ENCODE assay signal across 24 mouse cellular contexts in genomic region chr12:16768251-16768650, GRCm38 (mm10). TPM values are rescaled to one million over a fixed set of nuclear protein-coding genes. Genes with fewer than 3 reads are reported as not detected.
A peak's percentile ranks its signal among the peaks of the same experiment; 100 is the strongest.
DNase-seq lines count a peak whose midpoint lies in the region; ATAC-seq and TF ChIP-seq lines count a peak whose summit lies in the region.
"Had no signal": no experiment of that assay in that cellular context is flagged by ENCODE, and none has a peak within 500 bp of the region (broad histone marks: within the 10 kb centered on the region; RNA-seq: fewer than 3 reads in every experiment).

No protein-coding gene starts in this region.

- no peak overlapping the region for H3K4me2 ChIP-seq in kidney, embryonic 15.5 days
- H3K4me2 ChIP-seq: embryonic facial prominence, embryonic 12.5 days; embryonic facial prominence, embryonic 15.5 days; heart, embryonic 12.5 days; heart, embryonic 15.5 days; hindbrain, embryonic 13.5 days had no signal

- no peak overlapping the region for H3K27ac ChIP-seq in kidney, adult 2 months (ENCODE audit: insufficient read depth, low read depth, low read length)
- H3K27ac ChIP-seq in kidney, embryonic 15.5 days, result no peak overlapping the region
- H3K27ac ChIP-seq: embryonic facial prominence, embryonic 12.5 days; embryonic facial prominence, embryonic 15.5 days; heart, embryonic 15.5 days; hindbrain, embryonic 10.5 days; hindbrain, embryonic 13.5 days had no signal

- TF ChIP-seq CTCF in kidney, adult 2 months (conservative IDR thresholded peaks at IDR 0.05; ENCODE audit: insufficient read depth, insufficient read length, low read depth, low read length), result no peak

- no peaks in the 10 kb centered on the region for H3K4me1 ChIP-seq in kidney, adult 2 months (ENCODE audit: control insufficient read depth, insufficient read depth, low read length)
- H3K4me1 ChIP-seq in kidney, embryonic 15.5 days, result peaks cover 33% of the 10 kb centered on the region
- H3K4me1 ChIP-seq: embryonic facial prominence, embryonic 15.5 days; hindbrain, embryonic 13.5 days had no signal

- H3K9me3 ChIP-seq in kidney, embryonic 15.5 days (replicated peaks), result no peaks in the 10 kb centered on the region
- H3K9me3 ChIP-seq: embryonic facial prominence, embryonic 15.5 days; heart, embryonic 15.5 days; hindbrain, embryonic 10.5 days had no signal

- no peak for ATAC-seq in kidney, embryonic 15.5 days (replicated peaks; ENCODE audit: low FRiP score)
- ATAC-seq: activated CD4-positive, CD25-positive, alpha-beta regulatory T cell, adult 4 months; forebrain, embryonic 14.5 days; forebrain, postnatal 0 days; hindbrain, embryonic 16.5 days had no signal

- peak; percentile 65 for DNase-seq in adrenal gland, adult 2 months
- no peak for DNase-seq in adrenal gland, postnatal 10 days
- peak; percentile 45 for DNase-seq in kidney, adult 2 months
- DNase-seq in kidney, adult 11 months, result no peak
- DNase-seq in kidney, postnatal 14 days, result peak; percentile 42
- DNase-seq: adrenal gland, postnatal 14 days; cerebellum, adult 11 months; cerebellum, adult 2 months; cerebellum, adult 9-11 months; cerebellum, postnatal 25 days; forebrain, postnatal 0 days; gastrocnemius, postnatal 25 days; heart, postnatal 10 days; heart, postnatal 36 days had no signal

- no peak for TF ChIP-seq POLR2A in kidney, adult 2 months (IDR thresholded peaks at IDR 0.05; ENCODE audit: low read depth, low read length)

- WGBS in kidney, adult 2 months, result 35% methylated on average over 3 of the region's 3 CpGs
- WGBS in kidney, embryonic 15.5 days, result 17% methylated on average over 3 of the region's 3 CpGs

- no peak overlapping the region for H3K4me3 ChIP-seq in kidney, adult 2 months (ENCODE audit: insufficient read depth, low read depth, low read length)
- H3K4me3 ChIP-seq in kidney, embryonic 15.5 days (replicated peaks), result no peak overlapping the region
- H3K4me3 ChIP-seq: embryonic facial prominence, embryonic 12.5 days; embryonic facial prominence, embryonic 15.5 days; heart, embryonic 12.5 days; heart, embryonic 15.5 days; hindbrain, embryonic 10.5 days; hindbrain, embryonic 13.5 days had no signal

- no peaks in the 10 kb centered on the region for H3K27me3 ChIP-seq in kidney, adult 2 months (replicated peaks; ENCODE audit: control insufficient read depth, insufficient read depth, low read length)
- no peaks in the 10 kb centered on the region for H3K27me3 ChIP-seq in kidney, embryonic 15.5 days
- H3K27me3 ChIP-seq: embryonic facial prominence, embryonic 12.5 days; embryonic facial prominence, embryonic 15.5 days; heart, embryonic 12.5 days; heart, embryonic 15.5 days; hindbrain, embryonic 13.5 days had no signal

- H3K9ac ChIP-seq in kidney, embryonic 15.5 days, result no peak overlapping the region
- H3K9ac ChIP-seq: embryonic facial prominence, embryonic 12.5 days; embryonic facial prominence, embryonic 15.5 days; forebrain, postnatal 0 days; heart, embryonic 12.5 days; heart, embryonic 15.5 days; hindbrain, embryonic 13.5 days had no signal

- no peaks in the 10 kb centered on the region for H3K36me3 ChIP-seq in kidney, adult 2 months (ENCODE audit: control insufficient read depth, insufficient read depth, low read length)
- no peaks in the 10 kb centered on the region for H3K36me3 ChIP-seq in kidney, embryonic 15.5 days
- H3K36me3 ChIP-seq: embryonic facial prominence, embryonic 15.5 days; heart, embryonic 12.5 days; heart, embryonic 15.5 days; hindbrain, embryonic 13.5 days had no signal

RNA-seq across cellular contexts. Expression of gene Greb1, which starts 32.4 kb away (rescaled TPM):
- 10 to 100 TPM; 42.7 to 62.6 TPM for total RNA-seq in adrenal gland, adult 2 months (2021)
- 58.8 and 81.7 TPM in 2 replicates for polyA plus RNA-seq in adrenal gland, adult 2 months (2012; rRNA removed)
- 10 to 100 TPM; 19.3 to 37.1 TPM for total RNA-seq in adrenal gland, postnatal 10 days (2021)
- polyA plus RNA-seq in kidney, adult 2 months (2012; rRNA removed), result 0.59 and 0.94 TPM in 2 replicates
- polyA plus RNA-seq in kidney, embryonic 15.5 days (2015; fragmentation: Nextera tagmentation; extraction: Ambion mirVana), result 4.3 and 6.1 TPM in 2 replicates

RNA-seq across cellular contexts. Expression of gene E2f6, which starts 42.5 kb away (rescaled TPM):
- total RNA-seq in adrenal gland, adult 2 months (2021), result 10 to 100 TPM; 35.9 to 46.1 TPM
- polyA plus RNA-seq in adrenal gland, adult 2 months (2012; rRNA removed), result 16.4 and 18.6 TPM in 2 replicates
- 10 to 100 TPM; 27.5 to 43.8 TPM for total RNA-seq in adrenal gland, postnatal 10 days (2021)
- 14.7 and 15.5 TPM in 2 replicates for polyA plus RNA-seq in kidney, adult 2 months (2012; rRNA removed)
- polyA plus RNA-seq in kidney, embryonic 15.5 days (2015; fragmentation: Nextera tagmentation; extraction: Ambion mirVana), result 44.5 and 46.5 TPM in 2 replicates

Comparison
In these comparisons a context has a peak if more than half of its experiments do, and no peak if none do; other contexts are left out.
1. DNase-seq: peak in adrenal gland, adult 2 months (single experiment), kidney, adult 2 months (single experiment) and kidney, postnatal 14 days (single experiment); none in adrenal gland, postnatal 10 days (single experiment) and kidney, adult 11 months (single experiment).